Mouse (Mus musculus): ENCODE results near the gene Zc3hc1. TPM values are rescaled to one million over a fixed set of nuclear protein-coding genes. Genes with fewer than 3 reads are reported as not detected.

Gene Zc3hc1
- polyA plus RNA-seq, 1 experiment from 2014 or later, result 62.9 TPM

GRCm38 (mm10) chr6:30359762-30360509, 30.9 kb downstream of the Zc3hc1 start:
- Histone ChIP-seq H3K4me3 (no peak overlapping the region), H3K9me3 (no peaks in the 10 kb centered on the region), H3K27me3 (replicated peaks) (no peaks in the 10 kb centered on the region), H3K4me1 (no peaks in the 10 kb centered on the region; the same call in 1 of the 2 replicates), H3K36me3 (peaks cover 10% of the 10 kb centered on the region), H3K9ac (no peak overlapping the region), H3K27ac (no peak overlapping the region), H3K4me2 (replicated peaks) (no peak overlapping the region)
- ATAC-seq (ENCODE audit: low FRiP score, low read depth), result no peak
- WGBS, result 64% methylated on average over 12 of the region's 12 CpGs

- Histone ChIP-seq H3K4me3 (no peak overlapping the region), H3K4me1 (no peaks in the 10 kb centered on the region; the same call in 1 of the 2 replicates), H3K27ac (no peak overlapping the region), H3K9ac (no peak overlapping the region), H3K4me2 (replicated peaks) (no peak overlapping the region), H3K27me3 (replicated peaks) (no peaks in the 10 kb centered on the region), H3K36me3 (no peaks in the 10 kb centered on the region; the same call in 1 of the 2 replicates), H3K9me3 (no peaks in the 10 kb centered on the region)
- ATAC-seq (ENCODE audit: low FRiP score, low read depth), result peak; percentile 65; the same call in 1 of the 2 replicates
- 23% methylated on average over 9 of the region's 9 CpGs for WGBS
Measured at GRCm38 (mm10) chr6:30357561-30358177, 33.2 kb downstream of the Zc3hc1 start.

GRCm38 (mm10) chr6:30356680-30357079, 34.1 kb downstream of the Zc3hc1 start:
- 87% methylated on average over 12 of the region's 12 CpGs for WGBS
- Histone ChIP-seq H3K27me3 (replicated peaks) (no peaks in the 10 kb centered on the region), H3K4me1 (no peaks in the 10 kb centered on the region; the same call in 1 of the 2 replicates), H3K4me3 (no peak overlapping the region), H3K27ac (no peak overlapping the region), H3K9me3 (no peaks in the 10 kb centered on the region), H3K9ac (no peak overlapping the region), H3K4me2 (replicated peaks) (no peak overlapping the region), H3K36me3 (no peaks in the 10 kb centered on the region)
- no peak for ATAC-seq (ENCODE audit: low FRiP score, low read depth)

GRCm38 (mm10) chr6:30356161-30356560, 34.7 kb downstream of the Zc3hc1 start:
- Histone ChIP-seq H3K9me3 (no peaks in the 10 kb centered on the region), H3K36me3 (no peaks in the 10 kb centered on the region), H3K27me3 (replicated peaks) (no peaks in the 10 kb centered on the region), H3K9ac (no peak overlapping the region), H3K4me3 (no peak overlapping the region), H3K4me2 (replicated peaks) (no peak overlapping the region), H3K27ac (no peak overlapping the region), H3K4me1 (no peaks in the 10 kb centered on the region; the same call in 1 of the 2 replicates)
- no peak for ATAC-seq (ENCODE audit: low FRiP score, low read depth)
- WGBS, result 88% methylated on average over 5 of the region's 5 CpGs

- no peak for ATAC-seq (ENCODE audit: low FRiP score, low read depth)
- Histone ChIP-seq H3K4me3 (no peak overlapping the region), H3K9ac (no peak overlapping the region), H3K27me3 (replicated peaks) (no peaks in the 10 kb centered on the region), H3K4me2 (replicated peaks) (no peak overlapping the region), H3K27ac (no peak overlapping the region), H3K9me3 (no peaks in the 10 kb centered on the region), H3K4me1 (no peaks in the 10 kb centered on the region; the same call in 1 of the 2 replicates), H3K36me3 (no peaks in the 10 kb centered on the region)
- WGBS, result 90% methylated on average over 8 of the region's 8 CpGs
Measured at GRCm38 (mm10) chr6:30355701-30356100, 35.1 kb downstream of the Zc3hc1 start.

GRCm38 (mm10) chr6:30354760-30355159, 36.1 kb downstream of the Zc3hc1 start:
- Histone ChIP-seq H3K9me3 (no peaks in the 10 kb centered on the region), H3K4me1 (no peaks in the 10 kb centered on the region; the same call in 1 of the 2 replicates), H3K9ac (no peak overlapping the region), H3K27me3 (replicated peaks) (no peaks in the 10 kb centered on the region), H3K36me3 (no peaks in the 10 kb centered on the region), H3K4me2 (replicated peaks) (no peak overlapping the region), H3K27ac (no peak overlapping the region), H3K4me3 (no peak overlapping the region)
- 58% methylated on average over 5 of the region's 5 CpGs for WGBS
- no peak for ATAC-seq (ENCODE audit: low FRiP score, low read depth)

- no peaks in the 10 kb centered on the region; the same call in 1 of the 2 replicates for H3K4me1 ChIP-seq
Measured at GRCm38 (mm10) chr6:30353661-30354060, 37.2 kb downstream of the Zc3hc1 start.

GRCm38 (mm10) chr6:30352762-30353161, 38.1 kb downstream of the Zc3hc1 start:
- H3K9ac ChIP-seq, result no peak overlapping the region
- H3K9me3 ChIP-seq, result no peaks in the 10 kb centered on the region
- H3K4me2 ChIP-seq (replicated peaks), result no peak overlapping the region
- no peaks in the 10 kb centered on the region for H3K36me3 ChIP-seq
- no peaks in the 10 kb centered on the region; the same call in 1 of the 2 replicates for H3K4me1 ChIP-seq
- 61% methylated on average over 8 of the region's 8 CpGs for WGBS
- ATAC-seq (ENCODE audit: low FRiP score, low read depth), result no peak
- no peak overlapping the region for H3K27ac ChIP-seq
- H3K27me3 ChIP-seq (replicated peaks), result no peaks in the 10 kb centered on the region
- no peak overlapping the region for H3K4me3 ChIP-seq

More at GRCm38 (mm10) chr6:30353661-30354060, 37.2 kb downstream of the Zc3hc1 start:
- Histone ChIP-seq H3K4me3 (no peak overlapping the region), H3K27ac (no peak overlapping the region), H3K36me3 (no peaks in the 10 kb centered on the region), H3K9me3 (no peaks in the 10 kb centered on the region), H3K4me2 (replicated peaks) (no peak overlapping the region), H3K9ac (no peak overlapping the region), H3K27me3 (replicated peaks) (no peaks in the 10 kb centered on the region)
- 77% methylated on average over 8 of the region's 8 CpGs for WGBS
- ATAC-seq (ENCODE audit: low FRiP score, low read depth), result no peak

GRCm38 (mm10) chr6:30351290-30351689, 39.5 kb downstream of the Zc3hc1 start:
- Histone ChIP-seq H3K9ac (no peak overlapping the region), H3K27me3 (replicated peaks) (no peaks in the 10 kb centered on the region), H3K4me3 (no peak overlapping the region), H3K9me3 (no peaks in the 10 kb centered on the region), H3K4me2 (replicated peaks) (no peak overlapping the region), H3K27ac (no peak overlapping the region), H3K36me3 (no peaks in the 10 kb centered on the region), H3K4me1 (no peaks in the 10 kb centered on the region)
- no peak for ATAC-seq (ENCODE audit: low FRiP score, low read depth)
- WGBS, result 80% methylated on average over 9 of the region's 9 CpGs

- H3K27me3 ChIP-seq (replicated peaks), result no peaks in the 10 kb centered on the region
- WGBS, result 84% methylated on average over 4 of the region's 4 CpGs
- no peaks in the 10 kb centered on the region for H3K36me3 ChIP-seq
- H3K9me3 ChIP-seq, result no peaks in the 10 kb centered on the region
- H3K4me3 ChIP-seq, result no peak overlapping the region
- H3K4me1 ChIP-seq, result no peaks in the 10 kb centered on the region
- H3K9ac ChIP-seq, result no peak overlapping the region
- no peak for ATAC-seq (ENCODE audit: low FRiP score, low read depth)
- no peak overlapping the region for H3K27ac ChIP-seq
- H3K4me2 ChIP-seq (replicated peaks), result no peak overlapping the region
Measured at GRCm38 (mm10) chr6:30347288-30347801, 43.5 kb downstream of the Zc3hc1 start.

GRCm38 (mm10) chr6:30346737-30347136, 44.1 kb downstream of the Zc3hc1 start:
- no peak overlapping the region for H3K27ac ChIP-seq
- ATAC-seq (ENCODE audit: low FRiP score, low read depth), result no peak
- H3K4me3 ChIP-seq, result no peak overlapping the region
- WGBS, result 83% methylated on average over 6 of the region's 6 CpGs
- H3K9me3 ChIP-seq, result no peaks in the 10 kb centered on the region
- H3K4me1 ChIP-seq, result no peaks in the 10 kb centered on the region
- no peak overlapping the region for H3K9ac ChIP-seq
- no peaks in the 10 kb centered on the region for H3K27me3 ChIP-seq (replicated peaks)
- H3K36me3 ChIP-seq, result no peaks in the 10 kb centered on the region
- H3K4me2 ChIP-seq (replicated peaks), result no peak overlapping the region

- Histone ChIP-seq H3K9ac (no peak overlapping the region), H3K27me3 (replicated peaks) (no peaks in the 10 kb centered on the region), H3K4me3 (no peak overlapping the region), H3K4me1 (no peaks in the 10 kb centered on the region), H3K9me3 (no peaks in the 10 kb centered on the region), H3K36me3 (no peaks in the 10 kb centered on the region), H3K4me2 (replicated peaks) (no peak overlapping the region), H3K27ac (no peak overlapping the region)
- ATAC-seq (ENCODE audit: low FRiP score, low read depth), result no peak
- WGBS, result 86% methylated on average over 6 of the region's 6 CpGs
Measured at GRCm38 (mm10) chr6:30344032-30344431, 46.8 kb downstream of the Zc3hc1 start.

Data from neural tube, embryonic 12.5 days (tissue).